In genomic region chr19:38567331-38567730, GRCm38 (mm10) we compare ENCODE assay signal across 15 mouse cellular contexts.
DNase-seq lines count a peak whose midpoint lies in the region; ATAC-seq and TF ChIP-seq lines count a peak whose summit lies in the region.
"Had no signal": no experiment of that assay in that cellular context is flagged by ENCODE, and none has a peak within 500 bp of the region (broad histone marks: within the 10 kb centered on the region; RNA-seq: fewer than 3 reads in every experiment).

No protein-coding gene starts in this region.

- H3K27ac ChIP-seq in forebrain, postnatal 0 days (ENCODE audit: low read depth, low read length): no peak overlapping the region
- no peak overlapping the region for H3K27ac ChIP-seq in forebrain, embryonic 12.5 days
- H3K27ac ChIP-seq in hindbrain, postnatal 0 days: peak overlapping the region; percentile 28
- H3K27ac ChIP-seq in hindbrain, embryonic 11.5 days (ENCODE audit: low read depth, low read length): no peak overlapping the region
- H3K27ac ChIP-seq: heart, embryonic 13.5 days; liver, embryonic 15.5 days had no signal

- H3K4me1 ChIP-seq in forebrain, postnatal 0 days (ENCODE audit: insufficient read depth): 0 out of 2 replicates have a peak, but pooled peaks cover 8% of the 10 kb centered on the region
- H3K4me1 ChIP-seq in forebrain, embryonic 12.5 days: peaks cover 18% of the 10 kb centered on the region
- H3K4me1 ChIP-seq in hindbrain, postnatal 0 days (ENCODE audit: insufficient read depth, low read length): 0 out of 2 replicates have a peak, but pooled peaks cover 6% of the 10 kb centered on the region
- no peaks in the 10 kb centered on the region for H3K4me1 ChIP-seq in hindbrain, embryonic 11.5 days (replicated peaks; ENCODE audit: control insufficient read depth, insufficient read depth, low read length)
- H3K4me1 ChIP-seq: liver, embryonic 15.5 days had no signal

- 54% methylated on average over 5 of the region's 5 CpGs for WGBS in forebrain, postnatal 0 days
- 56% methylated on average over 5 of the region's 5 CpGs for WGBS in forebrain, embryonic 12.5 days
- WGBS in hindbrain, postnatal 0 days: 50% methylated on average over 5 of the region's 5 CpGs
- WGBS in hindbrain, embryonic 11.5 days: 61% methylated on average over 5 of the region's 5 CpGs

- H3K36me3 ChIP-seq in forebrain, postnatal 0 days (ENCODE audit: insufficient read depth): no peaks in the 10 kb centered on the region
- H3K36me3 ChIP-seq in forebrain, embryonic 12.5 days (replicated peaks): no peaks in the 10 kb centered on the region
- H3K36me3 ChIP-seq in hindbrain, postnatal 0 days (ENCODE audit: insufficient read depth, low read length): no peaks in the 10 kb centered on the region
- no peaks in the 10 kb centered on the region for H3K36me3 ChIP-seq in hindbrain, embryonic 11.5 days (ENCODE audit: control insufficient read depth, insufficient read depth, low read length)
- H3K36me3 ChIP-seq: heart, embryonic 13.5 days; liver, embryonic 15.5 days had no signal

- TF ChIP-seq CTCF in forebrain, postnatal 0 days (IDR thresholded peaks at IDR 0.05; ENCODE audit: low read depth): no peak
- no peak for TF ChIP-seq CTCF in hindbrain, postnatal 0 days (IDR thresholded peaks at IDR 0.05; ENCODE audit: low read depth)

- no peak for DNase-seq in forebrain, postnatal 0 days
- no peak for DNase-seq in hindbrain, postnatal 0 days (ENCODE audit: low spot score)
- DNase-seq in hindbrain, embryonic 11.5 days (ENCODE audit: low spot score): no peak
- DNase-seq in adipocyte (ENCODE audit: low spot score): peak; percentile 15
- DNase-seq in retina, postnatal 1 day: peak; percentile 31
- DNase-seq in cerebellum, adult 11-12 months: no peak
- DNase-seq: cerebellum, postnatal 14 days; kidney, adult 18-20 months; kidney, postnatal 14 days; spleen, adult 18-20 months; thymus, adult 18-20 months had no signal

- H3K9me3 ChIP-seq in forebrain, postnatal 0 days (ENCODE audit: low read length): no peaks in the 10 kb centered on the region
- H3K9me3 ChIP-seq in forebrain, embryonic 12.5 days: no peaks in the 10 kb centered on the region
- no peaks in the 10 kb centered on the region for H3K9me3 ChIP-seq in hindbrain, postnatal 0 days (ENCODE audit: low read length)
- H3K9me3 ChIP-seq in hindbrain, embryonic 11.5 days (ENCODE audit: control insufficient read depth, low read length): no peaks in the 10 kb centered on the region
- H3K9me3 ChIP-seq: heart, embryonic 13.5 days; liver, embryonic 15.5 days had no signal

- H3K9ac ChIP-seq in forebrain, postnatal 0 days: no peak overlapping the region
- no peak overlapping the region for H3K9ac ChIP-seq in forebrain, embryonic 12.5 days
- no peak overlapping the region for H3K9ac ChIP-seq in hindbrain, postnatal 0 days (replicated peaks; ENCODE audit: low read length)
- no peak overlapping the region for H3K9ac ChIP-seq in hindbrain, embryonic 11.5 days (ENCODE audit: low read depth, low read length)
- H3K9ac ChIP-seq: liver, embryonic 15.5 days had no signal

- H3K4me3 ChIP-seq in forebrain, postnatal 0 days (ENCODE audit: low read depth, low read length): no peak overlapping the region
- H3K4me3 ChIP-seq in forebrain, embryonic 12.5 days (replicated peaks): no peak overlapping the region
- H3K4me3 ChIP-seq in hindbrain, postnatal 0 days (ENCODE audit: low read length): no peak overlapping the region
- H3K4me3 ChIP-seq in hindbrain, embryonic 11.5 days (ENCODE audit: low read depth, low read length): no peak overlapping the region
- H3K4me3 ChIP-seq: heart, embryonic 13.5 days; liver, embryonic 15.5 days had no signal

- ATAC-seq in forebrain, postnatal 0 days: no peak
- no peak for ATAC-seq in forebrain, embryonic 12.5 days (ENCODE audit: low FRiP score)
- ATAC-seq in hindbrain, postnatal 0 days: 0 out of 2 replicates have a peak, but pooled peaks have one; percentile 10
- ATAC-seq in hindbrain, embryonic 11.5 days (ENCODE audit: low FRiP score): no peak
- no peak for ATAC-seq in megakaryocyte, adult 5-6 weeks (ENCODE audit: poor library complexity, severe bottlenecking)

- peak overlapping the region; percentile 33; the same call in 1 of the 2 replicates for H3K4me2 ChIP-seq in forebrain, postnatal 0 days (ENCODE audit: low read depth)
- no peak overlapping the region for H3K4me2 ChIP-seq in forebrain, embryonic 12.5 days
- peak overlapping the region; percentile 47; the same call in 1 of the 2 replicates for H3K4me2 ChIP-seq in hindbrain, postnatal 0 days (ENCODE audit: low read depth, low read length)
- H3K4me2 ChIP-seq in hindbrain, embryonic 11.5 days (replicated peaks; ENCODE audit: low read depth, low read length): no peak overlapping the region
- H3K4me2 ChIP-seq: liver, embryonic 15.5 days had no signal

- no peaks in the 10 kb centered on the region for H3K27me3 ChIP-seq in forebrain, postnatal 0 days (ENCODE audit: insufficient read depth, low read length)
- no peaks in the 10 kb centered on the region for H3K27me3 ChIP-seq in forebrain, embryonic 12.5 days
- no peaks in the 10 kb centered on the region for H3K27me3 ChIP-seq in hindbrain, postnatal 0 days (ENCODE audit: insufficient read depth, low read length)
- H3K27me3 ChIP-seq in hindbrain, embryonic 11.5 days (ENCODE audit: control insufficient read depth, insufficient read depth, low read length): no peaks in the 10 kb centered on the region
- H3K27me3 ChIP-seq: heart, embryonic 13.5 days; liver, embryonic 15.5 days had no signal

Comparison
In these comparisons a context has a peak if more than half of its experiments do, and no peak if none do; other contexts are left out.
1. H3K4me2 ChIP-seq: peak in forebrain, postnatal 0 days (single experiment) and hindbrain, postnatal 0 days (single experiment); none in forebrain, embryonic 12.5 days (single experiment) and hindbrain, embryonic 11.5 days (single experiment).
2. DNase-seq: peak in adipocyte (single experiment) and retina, postnatal 1 day (single experiment); none in forebrain, postnatal 0 days (single experiment), hindbrain, postnatal 0 days (single experiment), hindbrain, embryonic 11.5 days (single experiment) and cerebellum, adult 11-12 months (single experiment).